12 mouse cellular contexts compared by ENCODE assay signal in the genomic region with DNA sequence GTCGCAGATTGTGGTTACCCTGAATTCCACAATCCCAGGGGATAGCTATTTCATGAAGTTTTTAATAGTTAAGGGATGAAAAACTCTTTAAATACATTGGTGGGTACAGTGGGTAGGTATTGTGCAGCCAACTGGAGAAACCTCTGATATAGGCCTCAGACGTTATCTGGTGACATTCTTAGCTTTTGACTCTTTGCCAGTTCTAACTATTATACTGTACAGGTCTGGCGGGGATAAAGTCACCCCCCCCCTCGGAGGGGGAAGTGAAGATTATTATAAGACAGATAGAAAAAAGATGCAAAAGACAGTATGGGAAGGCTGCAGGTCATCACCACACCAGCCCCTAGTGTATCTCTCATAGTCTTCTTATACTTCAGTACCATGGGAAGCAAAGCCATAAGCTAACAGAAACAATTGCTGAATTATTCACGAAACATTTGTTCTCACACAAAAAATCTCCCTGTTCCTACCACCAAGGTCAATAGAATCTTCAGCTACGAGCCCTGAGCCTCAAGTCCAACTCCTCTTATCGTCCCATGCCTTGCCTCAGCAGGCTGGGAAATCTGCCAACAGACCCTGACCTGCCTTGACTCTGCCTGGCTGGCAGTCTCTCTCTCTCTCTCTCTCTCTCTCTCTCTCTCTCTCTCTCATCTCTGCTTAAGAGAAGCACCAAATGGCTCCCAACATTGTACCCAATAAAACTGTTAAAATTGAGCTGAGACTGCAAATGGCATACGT. TPM values are rescaled to one million over a fixed set of nuclear protein-coding genes. Genes with fewer than 3 reads are reported as not detected.
DNase-seq lines count a peak whose midpoint lies in the region; ATAC-seq and TF ChIP-seq lines count a peak whose summit lies in the region.
"Had no signal": no experiment of that assay in that cellular context is flagged by ENCODE, and none has a peak within 500 bp of the region (broad histone marks: within the 10 kb centered on the region; RNA-seq: fewer than 3 reads in every experiment).

No protein-coding gene starts in this region.

- H3K4me1 ChIP-seq in heart, embryonic 16.5 days (ENCODE audit: control insufficient read depth, insufficient read depth, low read length): peaks cover 14% of the 10 kb centered on the region
- H3K4me1 ChIP-seq in stomach, postnatal 0 days (replicated peaks; ENCODE audit: control insufficient read depth, insufficient read depth): no peaks in the 10 kb centered on the region
- H3K4me1 ChIP-seq: stomach, embryonic 15.5 days had no signal

- no peak for TF ChIP-seq CTCF in stomach, postnatal 0 days (IDR thresholded peaks at IDR 0.05; ENCODE audit: low read depth)

- 24% methylated on average over 8 of the region's 8 CpGs for WGBS in heart, embryonic 16.5 days
- WGBS in stomach, postnatal 0 days: 48% methylated on average over 8 of the region's 8 CpGs

- ATAC-seq in heart, embryonic 16.5 days (replicated peaks; ENCODE audit: extremely low read depth, insufficient read depth, low FRiP score): peak; percentile 82
- no peak for ATAC-seq in stomach, postnatal 0 days (ENCODE audit: low FRiP score, low TSS enrichment)
- ATAC-seq in frontal cortex, adult (ENCODE audit: low TSS enrichment): no peak

- no peaks in the 10 kb centered on the region for H3K9me3 ChIP-seq in heart, embryonic 16.5 days (replicated peaks; ENCODE audit: control insufficient read depth, low read length)
- no peaks in the 10 kb centered on the region for H3K9me3 ChIP-seq in stomach, postnatal 0 days (ENCODE audit: control insufficient read depth, low read length)
- H3K9me3 ChIP-seq: stomach, embryonic 15.5 days had no signal

- DNase-seq in lung, postnatal 10 days: peak; percentile 14
- no peak for DNase-seq in lung, postnatal 36 days
- peak; percentile 87 for DNase-seq in adrenal gland, postnatal 36 days
- DNase-seq in stomach, postnatal 0 days (ENCODE audit: low spot score): peak; percentile 55
- DNase-seq in frontal cortex, postnatal 10 days (ENCODE audit: low spot score in 2 of 2): no peak

- no peak overlapping the region for H3K9ac ChIP-seq in heart, embryonic 16.5 days (ENCODE audit: low read length)
- no peak overlapping the region for H3K9ac ChIP-seq in stomach, postnatal 0 days (ENCODE audit: low read length)
- H3K9ac ChIP-seq: liver, embryonic 14.5 days; stomach, embryonic 15.5 days had no signal

- no peaks in the 10 kb centered on the region for H3K27me3 ChIP-seq in heart, embryonic 16.5 days (ENCODE audit: control insufficient read depth, insufficient read depth, low read length)
- no peaks in the 10 kb centered on the region for H3K27me3 ChIP-seq in stomach, postnatal 0 days (ENCODE audit: control insufficient read depth, insufficient read depth, low read length)
- H3K27me3 ChIP-seq: stomach, embryonic 15.5 days had no signal

- no peak for TF ChIP-seq EP300 in stomach, postnatal 0 days (optimal IDR thresholded peaks at IDR 0.05)

- H3K36me3 ChIP-seq in heart, embryonic 16.5 days (ENCODE audit: control insufficient read depth, insufficient read depth): no peaks in the 10 kb centered on the region
- H3K36me3 ChIP-seq in stomach, postnatal 0 days (ENCODE audit: control insufficient read depth, insufficient read depth, low read length): no peaks in the 10 kb centered on the region
- H3K36me3 ChIP-seq: stomach, embryonic 15.5 days had no signal

- H3K4me2 ChIP-seq in heart, embryonic 16.5 days (ENCODE audit: low read depth, low read length): peak overlapping the region; percentile 27
- H3K4me2 ChIP-seq in stomach, postnatal 0 days (replicated peaks; ENCODE audit: low read depth): no peak overlapping the region
- H3K4me2 ChIP-seq: stomach, embryonic 15.5 days had no signal

- no peak overlapping the region for H3K4me3 ChIP-seq in heart, embryonic 16.5 days (ENCODE audit: low read length)
- no peak overlapping the region for H3K4me3 ChIP-seq in stomach, postnatal 0 days (ENCODE audit: low read depth, low read length)
- H3K4me3 ChIP-seq: stomach, embryonic 15.5 days had no signal

- H3K27ac ChIP-seq in heart, embryonic 16.5 days (ENCODE audit: low read length): peak overlapping the region; percentile 83
- no peak overlapping the region for H3K27ac ChIP-seq in stomach, postnatal 0 days (replicated peaks)
- H3K27ac ChIP-seq: liver, embryonic 14.5 days; stomach, embryonic 15.5 days had no signal

RNA-seq across cellular contexts. Expression of gene Oxa1l, which starts 27.0 kb away (rescaled TPM):
- 100 to 1,000 TPM in 1 of 2 experiments, 10 to 100 TPM in 1; 81.8 to 102 TPM for total RNA-seq in adrenal gland, postnatal 36 days (2021)
- polyA plus RNA-seq in heart, embryonic 16.5 days (2015; fragmentation: Nextera tagmentation; extraction: Ambion mirVana): 63.1 and 66.5 TPM in 2 replicates
- polyA plus RNA-seq in stomach, postnatal 0 days (2015; fragmentation: Nextera tagmentation; extraction: Ambion mirVana): 30.5 and 31.7 TPM in 2 replicates

RNA-seq across cellular contexts. Expression of gene Olfr49, which starts 48.9 kb away (rescaled TPM):
- total RNA-seq in adrenal gland, postnatal 36 days (2021): not detected
- polyA plus RNA-seq in heart, embryonic 16.5 days (2015; fragmentation: Nextera tagmentation; extraction: Ambion mirVana): not detected in 2 replicates
- polyA plus RNA-seq in stomach, postnatal 0 days (2015; fragmentation: Nextera tagmentation; extraction: Ambion mirVana): 0.02 and 0.16 TPM in 2 replicates
- total RNA-seq: ES-E14 had no signal
- polyA plus RNA-seq: intestine, embryonic 14.5 days; liver, embryonic 14.5 days; neural tube, embryonic 11.5 days; stomach, embryonic 15.5 days had no signal

Comparison
In these comparisons a context has a peak if more than half of its experiments do, and no peak if none do; other contexts are left out.
1. DNase-seq: peak in lung, postnatal 10 days (single experiment), adrenal gland, postnatal 36 days (2 of 2) and stomach, postnatal 0 days (single experiment); none in lung, postnatal 36 days (single experiment) and frontal cortex, postnatal 10 days (0 of 2).